Mouse (Mus musculus): ENCODE data around the gene Troap. TPM values are rescaled to one million over a fixed set of nuclear protein-coding genes. Genes with fewer than 3 reads are reported as not detected.
A peak's percentile ranks its signal among the peaks of the same experiment; 100 is the strongest.

Troap gene
- polyA plus RNA-seq, 1 experiment from 2014 or later, result 0.99 TPM

DNA sequence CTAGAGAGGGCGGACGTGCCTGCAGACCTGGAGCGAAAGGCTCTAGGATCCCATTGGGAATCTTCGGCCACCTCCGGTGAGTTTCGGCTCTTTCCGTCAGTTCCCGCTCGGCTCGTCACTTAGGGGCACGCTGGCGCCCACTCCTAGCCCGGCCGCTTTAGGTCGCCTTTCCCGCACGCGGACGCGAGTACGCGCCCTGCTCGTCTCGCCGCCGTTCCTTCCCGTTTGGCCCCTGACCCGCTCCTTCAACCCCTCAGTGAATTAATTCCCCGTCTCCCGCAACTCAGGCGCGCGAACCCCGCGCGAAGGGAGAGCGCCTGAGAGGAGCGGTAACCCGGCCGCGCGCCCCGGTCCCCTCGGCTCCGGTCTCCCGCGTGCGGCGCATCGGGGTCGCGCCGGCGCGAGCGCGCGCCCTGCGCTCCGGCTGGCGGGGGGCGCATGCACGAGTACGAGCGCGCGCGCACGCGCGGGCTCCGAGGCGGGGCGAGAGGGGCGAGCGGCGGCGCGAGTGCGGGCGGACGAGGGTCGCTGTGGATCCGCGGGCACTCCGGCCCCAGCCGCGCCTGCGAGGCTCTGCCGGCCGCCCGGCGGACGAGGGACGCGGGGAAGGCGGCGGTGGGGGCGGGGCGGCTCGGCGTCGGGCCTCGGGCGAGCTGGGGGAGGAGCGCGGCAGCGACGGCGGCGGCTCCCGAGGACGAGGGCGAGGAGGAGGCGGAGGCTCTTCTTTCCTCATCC is 51.9 kb downstream of the Troap start:
- Histone ChIP-seq H3K27ac (ENCODE audit: low read length) (peak overlapping the region; percentile 89), H3K27me3 (replicated peaks; ENCODE audit: insufficient read depth, low read length) (no peaks in the 10 kb centered on the region), H3K36me3 (ENCODE audit: insufficient read depth, low read length) (no peaks in the 10 kb centered on the region), H3K4me2 (replicated peaks; ENCODE audit: low read depth, low read length) (peak overlapping the region; percentile 85), H3K4me1 (ENCODE audit: insufficient read depth, low read depth, low read length) (no peaks in the 10 kb centered on the region), H3K9me3 (ENCODE audit: low read length) (no peaks in the 10 kb centered on the region), H3K9ac (replicated peaks; ENCODE audit: low read depth) (peak overlapping the region; percentile 83), H3K4me3 (ENCODE audit: low read depth, low read length) (peak overlapping the region; percentile 88)
- DNase-seq (ENCODE audit: low spot score) (peak; percentile 85), ATAC-seq (peak; percentile 88)
- TF ChIP-seq EP300 (IDR thresholded peaks at IDR 0.05), result no peak
- no peak for TF ChIP-seq CTCF (IDR thresholded peaks at IDR 0.05)
- WGBS, result under 1% methylated on average over 53 of the region's 115 CpGs

DNA sequence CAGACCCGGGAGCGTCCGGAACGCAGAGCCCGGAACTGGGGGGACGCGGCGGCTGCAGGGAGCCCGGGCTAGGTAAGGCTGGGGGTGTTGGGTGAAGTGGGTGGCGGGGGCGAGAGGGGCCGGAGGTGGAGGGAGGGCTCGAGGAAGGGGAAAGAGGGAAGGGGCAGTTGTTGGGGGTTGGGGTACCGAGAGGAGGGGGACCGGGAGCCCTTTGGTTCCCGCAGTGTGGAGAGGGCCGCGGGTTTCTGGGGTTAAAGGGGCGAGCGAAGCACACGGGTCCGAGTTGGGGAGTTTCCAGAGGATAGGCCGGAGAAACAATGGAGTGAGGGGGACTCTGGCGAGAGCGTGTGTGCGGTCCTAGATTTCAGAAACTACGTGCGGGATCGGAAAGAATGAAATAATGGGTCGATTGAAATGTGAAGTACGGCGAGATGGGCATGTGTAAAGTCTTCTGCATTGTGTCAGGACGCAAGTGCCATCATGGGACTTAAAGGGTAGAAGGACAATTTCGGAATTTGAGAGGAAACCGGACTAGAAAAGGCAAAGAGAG is 52.5 kb downstream of the Troap start:
- DNase-seq (ENCODE audit: low spot score), result peak; percentile 31
- no peaks in the 10 kb centered on the region for H3K27me3 ChIP-seq (replicated peaks; ENCODE audit: insufficient read depth, low read length)
- H3K9me3 ChIP-seq (ENCODE audit: low read length), result no peaks in the 10 kb centered on the region
- peak overlapping the region; percentile 85 for H3K4me2 ChIP-seq (replicated peaks; ENCODE audit: low read depth, low read length)
- no peak for TF ChIP-seq CTCF (IDR thresholded peaks at IDR 0.05)
- TF ChIP-seq EP300 (IDR thresholded peaks at IDR 0.05), result no peak
- H3K27ac ChIP-seq (ENCODE audit: low read length), result peak overlapping the region; percentile 89
- H3K4me1 ChIP-seq (ENCODE audit: insufficient read depth, low read depth, low read length), result no peaks in the 10 kb centered on the region
- H3K4me3 ChIP-seq (ENCODE audit: low read depth, low read length), result peak overlapping the region; percentile 88
- peak overlapping the region; percentile 83 for H3K9ac ChIP-seq (replicated peaks; ENCODE audit: low read depth)
- WGBS, result under 1% methylated on average over 28 of the region's 35 CpGs
- no peaks in the 10 kb centered on the region for H3K36me3 ChIP-seq (ENCODE audit: insufficient read depth, low read length)
- ATAC-seq, result no peak

DNA sequence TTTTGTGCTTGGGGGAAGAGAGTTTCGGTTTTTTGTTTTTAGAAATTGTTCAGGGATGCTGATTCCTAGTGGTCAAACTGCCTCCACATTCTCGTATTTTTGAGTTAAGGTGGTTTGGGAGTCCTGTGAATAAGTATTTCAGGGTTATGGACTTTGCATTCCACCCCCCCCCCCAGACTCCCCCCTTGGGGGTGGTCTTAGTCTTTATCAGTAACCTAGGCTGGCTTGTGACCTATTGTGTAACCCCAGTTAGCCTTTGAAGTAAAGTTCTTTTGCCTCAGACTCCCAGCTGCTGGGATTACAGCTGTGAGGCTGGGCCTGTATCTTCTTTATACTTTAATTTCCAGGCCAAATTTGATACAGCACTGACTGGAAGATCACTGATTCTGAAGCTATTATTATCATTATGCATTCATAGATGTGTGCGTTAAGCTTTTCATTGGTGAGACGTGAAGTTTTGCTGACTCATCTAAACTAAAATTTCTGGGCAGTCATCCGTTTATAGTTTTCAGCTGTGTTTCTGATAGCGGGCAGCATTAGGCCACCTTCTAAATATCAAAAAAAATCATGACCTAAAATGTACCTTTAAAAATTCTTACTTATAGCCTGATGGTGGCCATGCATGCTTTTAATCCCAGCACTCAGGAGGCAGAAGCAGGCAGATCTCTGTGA is 53.6 kb downstream of the Troap start:
- ATAC-seq (no peak), DNase-seq (ENCODE audit: low spot score) (no peak)
- Histone ChIP-seq H3K4me2 (replicated peaks; ENCODE audit: low read depth, low read length) (no peak overlapping the region), H3K27ac (ENCODE audit: low read length) (no peak overlapping the region), H3K4me3 (ENCODE audit: low read depth, low read length) (no peak overlapping the region), H3K36me3 (ENCODE audit: insufficient read depth, low read length) (no peaks in the 10 kb centered on the region), H3K9ac (replicated peaks; ENCODE audit: low read depth) (no peak overlapping the region), H3K4me1 (ENCODE audit: insufficient read depth, low read depth, low read length) (no peaks in the 10 kb centered on the region), H3K9me3 (ENCODE audit: low read length) (no peaks in the 10 kb centered on the region), H3K27me3 (replicated peaks; ENCODE audit: insufficient read depth, low read length) (no peaks in the 10 kb centered on the region)
- TF ChIP-seq CTCF (IDR thresholded peaks at IDR 0.05) (no peak), EP300 (IDR thresholded peaks at IDR 0.05) (no peak)
- WGBS, result 62% methylated on average over 6 of the region's 6 CpGs

DNA sequence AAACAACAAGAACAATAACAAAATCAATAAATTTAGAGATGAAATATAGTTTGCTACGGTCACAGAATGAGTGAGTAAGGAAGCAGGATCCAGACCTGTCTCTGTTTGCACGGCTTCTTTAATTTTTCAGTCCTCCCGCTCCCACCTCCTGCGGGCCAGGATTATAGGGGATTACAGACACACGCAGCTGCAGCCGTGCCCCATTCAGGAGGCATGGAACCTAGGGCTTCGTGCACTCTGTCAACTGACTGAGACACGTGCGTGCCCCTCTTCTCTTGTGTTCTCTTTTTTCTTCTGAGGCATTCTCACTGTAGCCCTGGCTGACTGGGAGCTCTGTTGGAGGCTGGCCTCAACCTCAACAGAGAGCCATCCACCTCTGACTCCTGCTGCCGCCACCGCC is 55.1 kb downstream of the Troap start:
- no peak overlapping the region for H3K27ac ChIP-seq (ENCODE audit: low read length)
- H3K4me2 ChIP-seq (replicated peaks; ENCODE audit: low read depth, low read length), result no peak overlapping the region
- no peak overlapping the region for H3K4me3 ChIP-seq (ENCODE audit: low read depth, low read length)
- no peaks in the 10 kb centered on the region for H3K27me3 ChIP-seq (replicated peaks; ENCODE audit: insufficient read depth, low read length)
- DNase-seq (ENCODE audit: low spot score), result no peak
- no peak overlapping the region for H3K9ac ChIP-seq (replicated peaks; ENCODE audit: low read depth)
- WGBS, result 77% methylated on average over 11 of the region's 11 CpGs
- TF ChIP-seq CTCF (IDR thresholded peaks at IDR 0.05) (no peak), EP300 (IDR thresholded peaks at IDR 0.05) (no peak)
- no peak for ATAC-seq
- no peaks in the 10 kb centered on the region for H3K9me3 ChIP-seq (ENCODE audit: low read length)
- H3K36me3 ChIP-seq (ENCODE audit: insufficient read depth, low read length), result no peaks in the 10 kb centered on the region
- H3K4me1 ChIP-seq (ENCODE audit: insufficient read depth, low read depth, low read length), result no peaks in the 10 kb centered on the region

DNA sequence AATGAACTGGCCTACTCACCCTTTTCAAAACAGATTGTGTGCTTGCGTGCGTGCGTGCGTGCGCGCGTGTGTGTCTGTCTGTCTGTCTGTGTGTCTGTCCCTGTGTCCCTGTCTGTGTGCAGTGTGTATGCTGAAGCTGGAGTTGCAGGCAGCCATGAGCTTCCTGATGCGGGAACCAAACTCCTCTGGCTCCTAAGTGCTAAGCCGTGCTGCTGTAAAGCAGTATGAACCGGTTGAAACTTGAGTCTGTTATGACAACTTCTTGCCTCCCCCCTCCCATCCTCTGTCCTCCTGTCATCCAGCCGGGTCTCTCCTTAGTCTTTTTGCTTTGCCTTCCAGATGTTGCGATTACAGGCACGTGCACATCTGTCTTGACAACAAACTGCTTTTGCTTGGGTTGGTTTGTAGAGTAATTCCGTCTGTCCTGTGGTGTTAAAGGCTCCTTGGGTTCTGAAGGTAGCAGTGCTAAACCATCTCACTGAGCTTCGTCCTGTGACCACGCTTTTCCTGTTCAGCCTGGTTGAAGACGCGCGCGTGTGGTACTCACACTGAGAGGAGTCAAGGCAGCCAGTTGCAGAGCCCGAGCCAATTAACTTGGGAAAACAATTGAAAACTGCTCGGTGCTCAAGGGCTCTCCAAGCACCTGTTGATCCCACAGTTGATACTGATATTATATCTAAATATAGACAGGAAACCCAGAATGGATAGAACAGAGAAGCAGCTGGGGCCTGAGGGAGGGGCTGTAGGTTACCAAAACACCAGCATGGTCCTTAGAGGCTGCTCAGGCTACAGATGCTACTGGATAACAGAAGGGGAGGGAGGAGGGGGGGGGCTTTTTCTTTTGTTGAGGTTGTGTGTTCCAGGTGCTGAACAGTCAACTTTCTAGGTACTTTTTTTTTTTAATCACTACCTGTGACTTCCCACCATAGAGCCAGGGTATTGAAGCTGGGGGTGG is 55.9 kb downstream of the Troap start:
- Histone ChIP-seq H3K9ac (replicated peaks; ENCODE audit: low read depth) (no peak overlapping the region), H3K36me3 (ENCODE audit: insufficient read depth, low read length) (no peaks in the 10 kb centered on the region), H3K27me3 (replicated peaks; ENCODE audit: insufficient read depth, low read length) (no peaks in the 10 kb centered on the region), H3K27ac (ENCODE audit: low read length) (no peak overlapping the region), H3K9me3 (ENCODE audit: low read length) (no peaks in the 10 kb centered on the region), H3K4me2 (replicated peaks; ENCODE audit: low read depth, low read length) (no peak overlapping the region), H3K4me1 (ENCODE audit: insufficient read depth, low read depth, low read length) (no peaks in the 10 kb centered on the region), H3K4me3 (ENCODE audit: low read depth, low read length) (no peak overlapping the region)
- TF ChIP-seq EP300 (IDR thresholded peaks at IDR 0.05), result no peak
- no peak for TF ChIP-seq CTCF (IDR thresholded peaks at IDR 0.05)
- DNase-seq (ENCODE audit: low spot score), result peak; percentile 23
- WGBS, result 54% methylated on average over 22 of the region's 22 CpGs
- ATAC-seq, result no peak

Small RNA genes within 50 kb of the gene (microRNA-seq; reads per million reads assigned to microRNA genes)
- not detected for gene Mir6960

Other genes with a start within 250 kb of the Troap start
- gene Prkag1, start 243.1 kb upstream of the Troap start, polyA plus RNA-seq (2015; fragmentation: Nextera tagmentation; extraction: Ambion mirVana), result 72.2 and 76.7 TPM in 2 replicates
- 8.7 and 11.1 TPM in 2 replicates for gene Kmt2d, start 203.4 kb upstream of the Troap start, polyA plus RNA-seq (2015; fragmentation: Nextera tagmentation; extraction: Ambion mirVana)
- gene Rhebl1, start 180.0 kb upstream of the Troap start, polyA plus RNA-seq (2015; fragmentation: Nextera tagmentation; extraction: Ambion mirVana), result 8.1 and 10.2 TPM in 2 replicates
- gene Dhh, start 176.0 kb upstream of the Troap start, polyA plus RNA-seq (2015; fragmentation: Nextera tagmentation; extraction: Ambion mirVana), result 5.1 and 6.6 TPM in 2 replicates
- 16.5 and 17.0 TPM in 2 replicates for gene Lmbr1l, start 156.3 kb upstream of the Troap start, polyA plus RNA-seq (2015; fragmentation: Nextera tagmentation; extraction: Ambion mirVana)
- gene Tuba1b, start 140.0 kb upstream of the Troap start, polyA plus RNA-seq (2015; fragmentation: Nextera tagmentation; extraction: Ambion mirVana), result 415 and 427 TPM in 2 replicates
- gene Gm49450, start 121.0 kb upstream of the Troap start, polyA plus RNA-seq (2015; fragmentation: Nextera tagmentation; extraction: Ambion mirVana), result not detected in 2 replicates
- 881 and 945 TPM in 2 replicates for gene Tuba1a, start 120.9 kb upstream of the Troap start, polyA plus RNA-seq (2015; fragmentation: Nextera tagmentation; extraction: Ambion mirVana)
- gene Tuba1c, start 44.7 kb upstream of the Troap start, polyA plus RNA-seq (2015; fragmentation: Nextera tagmentation; extraction: Ambion mirVana), result 45.1 and 53.2 TPM in 2 replicates
- 0.32 and 0.42 TPM in 2 replicates for gene Prph, start 19.4 kb upstream of the Troap start, polyA plus RNA-seq (2015; fragmentation: Nextera tagmentation; extraction: Ambion mirVana)
- not detected in 2 replicates for gene C1ql4, start 13.2 kb downstream of the Troap start, polyA plus RNA-seq (2015; fragmentation: Nextera tagmentation; extraction: Ambion mirVana)
- gene Dnajc22, start 18.6 kb downstream of the Troap start, polyA plus RNA-seq (2015; fragmentation: Nextera tagmentation; extraction: Ambion mirVana), result 0.50 and 0.96 TPM in 2 replicates
- gene Spats2, start 51.3 kb downstream of the Troap start, polyA plus RNA-seq (2015; fragmentation: Nextera tagmentation; extraction: Ambion mirVana), result 13.7 and 16.3 TPM in 2 replicates
- gene Kcnh3, start 150.3 kb downstream of the Troap start, polyA plus RNA-seq (2015; fragmentation: Nextera tagmentation; extraction: Ambion mirVana), result 0.21 and 0.63 TPM in 2 replicates
- gene Mcrs1, start 177.4 kb downstream of the Troap start, polyA plus RNA-seq (2015; fragmentation: Nextera tagmentation; extraction: Ambion mirVana), result 96.9 and 102 TPM in 2 replicates
- gene Prpf40b, start 220.5 kb downstream of the Troap start, polyA plus RNA-seq (2015; fragmentation: Nextera tagmentation; extraction: Ambion mirVana), result 37.1 and 39.9 TPM in 2 replicates
- gene Fam186b, start 221.3 kb downstream of the Troap start, polyA plus RNA-seq (2015; fragmentation: Nextera tagmentation; extraction: Ambion mirVana), result 0.07 TPM in 1 of 2 replicates, not detected in the other

All from lung, postnatal 0 days (tissue).